Mouse (Mus musculus) hindbrain, embryonic 12.5 days (tissue): ENCODE results near the gene Tbc1d8. TPM values are rescaled to one million over a fixed set of nuclear protein-coding genes. Genes with fewer than 3 reads are reported as not detected.

ENCODE experiments used
- ATAC-seq: fragments of 200-750 bp; cut with Nextera tagmentation; 2 replicates; pipeline ENCODE4 v1.8.0; 2017; ENCODE audit warnings: moderate TSS enrichment; ENCODE audit not compliant: low FRiP score
- H3K27ac ChIP-seq: fragments of 300-500 bp; sonication (generic); 2 replicates; pipeline ENCODE4 v1.5.1; 2016; ENCODE audit warnings: mild to moderate bottlenecking
- H3K27me3 ChIP-seq: fragments of 300-500 bp; sonication (generic); 2 replicates; pipeline ENCODE4 v1.6.1; 2016; ENCODE audit warnings: mild to moderate bottlenecking
- H3K36me3 ChIP-seq: fragments of 300-500 bp; sonication (generic); 2 replicates; pipeline ENCODE4 v1.6.1; 2016; ENCODE audit warnings: mild to moderate bottlenecking
- H3K4me1 ChIP-seq: fragments of 300-500 bp; sonication (generic); 2 replicates; pipeline ENCODE4 v1.6.1; 2016
- H3K4me2 ChIP-seq: fragments of 300-500 bp; sonication (generic); replicated peaks from 2 replicates; pipeline ENCODE4 v1.6.1; 2016; ENCODE audit warnings: mild to moderate bottlenecking
- H3K4me3 ChIP-seq: fragments of 300-500 bp; sonication (generic); 2 replicates; pipeline ENCODE4 v1.5.1; 2016; ENCODE audit warnings: mild to moderate bottlenecking
- H3K9ac ChIP-seq: fragments of 300-500 bp; sonication (generic); 2 replicates; pipeline ENCODE4 v1.6.1; 2016; ENCODE audit warnings: mild to moderate bottlenecking, moderate library complexity
- H3K9me3 ChIP-seq: fragments of 300-500 bp; sonication (generic); replicated peaks from 2 replicates; pipeline ENCODE4 v1.6.1; 2016; ENCODE audit warnings: mild to moderate bottlenecking
- WGBS: fragments of 180-500 bp; shearing (Covaris S2); methylation state at CpG from one replicate; pipeline ENCODE4 v1.1.7; 2016; 5-methylcytosine and 5-hydroxymethylcytosine counted together
- polyA plus RNA-seq: library from polyadenylated mRNA; unstranded; fragments of >200 nt; fragmentation: Nextera tagmentation; extraction: Ambion mirVana; gene quantifications from 2 replicates; pipeline ENCODE4 v1.2.1, GENCODE M21; 2016

Tbc1d8 gene
- polyA plus RNA-seq, 1 experiment from 2014 or later = 8.6 TPM

GRCm38 (mm10) chr1:39381017-39381416 is 97.5 kb downstream of the Tbc1d8 start:
- 83% methylated on average over 9 of the region's 9 CpGs for WGBS
- Histone ChIP-seq H3K27ac (no peak overlapping the region), H3K4me1 (no peaks in the 10 kb centered on the region), H3K27me3 (no peaks in the 10 kb centered on the region), H3K36me3 (peaks cover 12% of the 10 kb centered on the region; the same call in 1 of the 2 replicates), H3K9me3 (no peaks in the 10 kb centered on the region), H3K9ac (no peak overlapping the region), H3K4me3 (no peak overlapping the region), H3K4me2 (no peak overlapping the region)
- ATAC-seq = no peak

GRCm38 (mm10) chr1:39379021-39379420 is 99.5 kb downstream of the Tbc1d8 start:
- Histone ChIP-seq H3K27ac (no peak overlapping the region), H3K4me3 (no peak overlapping the region), H3K27me3 (no peaks in the 10 kb centered on the region), H3K9me3 (no peaks in the 10 kb centered on the region), H3K36me3 (peaks cover 18% of the 10 kb centered on the region), H3K4me1 (no peaks in the 10 kb centered on the region), H3K9ac (no peak overlapping the region), H3K4me2 (no peak overlapping the region)
- WGBS = 81% methylated on average over 5 of the region's 5 CpGs
- no peak for ATAC-seq

- H3K9ac ChIP-seq = no peak overlapping the region
- H3K36me3 ChIP-seq = peaks cover 22% of the 10 kb centered on the region
- WGBS = 80% methylated on average over 1 of the region's 1 CpGs
- H3K27ac ChIP-seq = no peak overlapping the region
- H3K4me3 ChIP-seq = no peak overlapping the region
- H3K4me1 ChIP-seq = no peaks in the 10 kb centered on the region
- no peak for ATAC-seq
- no peak overlapping the region for H3K4me2 ChIP-seq
- H3K27me3 ChIP-seq = no peaks in the 10 kb centered on the region
- H3K9me3 ChIP-seq = no peaks in the 10 kb centered on the region
These were observed 100.0 kb downstream of the Tbc1d8 start for GRCm38 (mm10) chr1:39378540-39378939.

- H3K36me3 ChIP-seq = peaks cover 40% of the 10 kb centered on the region
- no peak overlapping the region for H3K27ac ChIP-seq
- no peaks in the 10 kb centered on the region for H3K9me3 ChIP-seq
- H3K4me1 ChIP-seq = no peaks in the 10 kb centered on the region
- no peak for ATAC-seq
- no peak overlapping the region for H3K4me3 ChIP-seq
- no peak overlapping the region for H3K4me2 ChIP-seq
- no peaks in the 10 kb centered on the region for H3K27me3 ChIP-seq
- no peak overlapping the region for H3K9ac ChIP-seq
- 95% methylated on average over 9 of the region's 9 CpGs for WGBS
These were observed 101.8 kb downstream of the Tbc1d8 start for GRCm38 (mm10) chr1:39376726-39377240.

- H3K4me2 ChIP-seq = no peak overlapping the region
- 89% methylated on average over 7 of the region's 7 CpGs for WGBS
- no peaks in the 10 kb centered on the region for H3K9me3 ChIP-seq
- no peaks in the 10 kb centered on the region for H3K4me1 ChIP-seq
- H3K36me3 ChIP-seq = peaks cover 46% of the 10 kb centered on the region
- no peak overlapping the region for H3K4me3 ChIP-seq
- H3K9ac ChIP-seq = no peak overlapping the region
- no peak for ATAC-seq
- no peak overlapping the region for H3K27ac ChIP-seq
- no peaks in the 10 kb centered on the region for H3K27me3 ChIP-seq
These were observed 102.4 kb downstream of the Tbc1d8 start for GRCm38 (mm10) chr1:39376121-39376520.

GRCm38 (mm10) chr1:39374231-39374809 is 104.2 kb downstream of the Tbc1d8 start:
- WGBS = 93% methylated on average over 5 of the region's 5 CpGs
- Histone ChIP-seq H3K9ac (no peak overlapping the region), H3K4me1 (peaks cover 5% of the 10 kb centered on the region), H3K27ac (no peak overlapping the region), H3K4me2 (no peak overlapping the region), H3K36me3 (peaks cover 61% of the 10 kb centered on the region), H3K27me3 (no peaks in the 10 kb centered on the region), H3K4me3 (no peak overlapping the region), H3K9me3 (no peaks in the 10 kb centered on the region)
- no peak for ATAC-seq

- no peaks in the 10 kb centered on the region for H3K9me3 ChIP-seq
- H3K36me3 ChIP-seq = peaks cover 61% of the 10 kb centered on the region
- no peaks in the 10 kb centered on the region for H3K27me3 ChIP-seq
- H3K27ac ChIP-seq = no peak overlapping the region
- 76% methylated on average over 4 of the region's 4 CpGs for WGBS
- H3K4me2 ChIP-seq = no peak overlapping the region
- no peak for ATAC-seq
- peaks cover 12% of the 10 kb centered on the region for H3K4me1 ChIP-seq
- no peak overlapping the region for H3K4me3 ChIP-seq
- no peak overlapping the region for H3K9ac ChIP-seq
These were observed 105.2 kb downstream of the Tbc1d8 start for GRCm38 (mm10) chr1:39373378-39373777.

GRCm38 (mm10) chr1:39372220-39372843 is 106.2 kb downstream of the Tbc1d8 start:
- H3K9me3 ChIP-seq = no peaks in the 10 kb centered on the region
- H3K36me3 ChIP-seq = peaks cover 60% of the 10 kb centered on the region
- H3K27ac ChIP-seq = no peak overlapping the region
- H3K9ac ChIP-seq = no peak overlapping the region
- no peak overlapping the region for H3K4me2 ChIP-seq
- ATAC-seq = no peak
- H3K4me1 ChIP-seq = peaks cover 12% of the 10 kb centered on the region
- H3K4me3 ChIP-seq = no peak overlapping the region
- WGBS = 87% methylated on average over 8 of the region's 8 CpGs
- no peaks in the 10 kb centered on the region for H3K27me3 ChIP-seq

- WGBS = 92% methylated on average over 6 of the region's 6 CpGs
- Histone ChIP-seq H3K9me3 (no peaks in the 10 kb centered on the region), H3K4me3 (no peak overlapping the region), H3K9ac (no peak overlapping the region), H3K4me1 (peaks cover 19% of the 10 kb centered on the region), H3K27ac (no peak overlapping the region), H3K4me2 (no peak overlapping the region), H3K27me3 (no peaks in the 10 kb centered on the region), H3K36me3 (peaks cover 50% of the 10 kb centered on the region)
- no peak for ATAC-seq
These were observed 108.1 kb downstream of the Tbc1d8 start for GRCm38 (mm10) chr1:39370431-39370830.

GRCm38 (mm10) chr1:39368267-39368841 is 110.2 kb downstream of the Tbc1d8 start:
- Histone ChIP-seq H3K4me2 (peak overlapping the region; percentile 92), H3K27me3 (no peaks in the 10 kb centered on the region), H3K9ac (peak overlapping the region; percentile 83), H3K27ac (peak overlapping the region; percentile 93), H3K36me3 (peaks cover 37% of the 10 kb centered on the region), H3K4me1 (peaks cover 19% of the 10 kb centered on the region), H3K9me3 (no peaks in the 10 kb centered on the region), H3K4me3 (peak overlapping the region; percentile 68)
- WGBS = under 1% methylated on average over 34 of the region's 34 CpGs
- peak; percentile 62 for ATAC-seq

GRCm38 (mm10) chr1:39367601-39368266 is 110.8 kb downstream of the Tbc1d8 start, which contains the start of gene Rpl31:
Rpl31 (plus strand) TSS chr1:39367842.
- peak within 1 kb of the TSS; percentile 93 for H3K27ac ChIP-seq
- H3K36me3 ChIP-seq = peaks cover 31% of the 10 kb centered on the region
- peaks cover 19% of the 10 kb centered on the region for H3K4me1 ChIP-seq
- H3K9me3 ChIP-seq = no peaks in the 10 kb centered on the region
- H3K9ac ChIP-seq = peak within 1 kb of the TSS; percentile 83
- WGBS = under 1% methylated on average over 62 of the region's 62 CpGs
- peak; percentile 99 for ATAC-seq
- H3K4me3 ChIP-seq = peak within 1 kb of the TSS; percentile 68
- H3K4me2 ChIP-seq = peak within 1 kb of the TSS; percentile 92
- H3K27me3 ChIP-seq = no peaks in the 10 kb centered on the region

GRCm38 (mm10) chr1:39367045-39367444 is 111.5 kb downstream of the Tbc1d8 start:
- Histone ChIP-seq H3K27me3 (no peaks in the 10 kb centered on the region), H3K9me3 (no peaks in the 10 kb centered on the region), H3K36me3 (peaks cover 24% of the 10 kb centered on the region), H3K4me1 (peaks cover 20% of the 10 kb centered on the region), H3K27ac (peak overlapping the region; percentile 26; the same call in 1 of the 2 replicates), H3K4me3 (peak overlapping the region; percentile 68), H3K4me2 (peak overlapping the region; percentile 54), H3K9ac (peak overlapping the region; percentile 55)
- WGBS = 24% methylated on average over 6 of the region's 6 CpGs
- peak; percentile 32 for ATAC-seq
